Mouse (Mus musculus) forebrain, embryonic 13.5 days (tissue): ENCODE measurements around the gene Casp8ap2. TPM values are rescaled to one million over a fixed set of nuclear protein-coding genes. Genes with fewer than 3 reads are reported as not detected.
A peak's percentile ranks its signal among the peaks of the same experiment; 100 is the strongest.

Experiments
- ATAC-seq: fragments of 200-750 bp; cut with Nextera tagmentation; 2 replicates; pipeline ENCODE4 v1.8.0; 2017
- H3K27ac ChIP-seq: fragments of 300-500 bp; sonication (generic); 2 replicates; pipeline ENCODE4 v1.5.1; 2015; ENCODE audit warnings: inconsistent platforms, mild to moderate bottlenecking, moderate library complexity
- H3K27me3 ChIP-seq: fragments of 300-500 bp; sonication (generic); 2 replicates; pipeline ENCODE4 v1.6.1; 2015; ENCODE audit warnings: mild to moderate bottlenecking, inconsistent platforms
- H3K36me3 ChIP-seq: fragments of 300-500 bp; sonication (generic); 2 replicates; pipeline ENCODE4 v1.6.1; 2015; ENCODE audit warnings: mild to moderate bottlenecking, inconsistent platforms; ENCODE audit not compliant: poor library complexity, severe bottlenecking
- H3K4me1 ChIP-seq: fragments of 300-500 bp; sonication (generic); 2 replicates; pipeline ENCODE4 v1.6.1; 2015; ENCODE audit warnings: inconsistent platforms
- H3K4me2 ChIP-seq: fragments of 300-500 bp; sonication (generic); 2 replicates; pipeline ENCODE4 v1.6.1; 2015; ENCODE audit warnings: inconsistent platforms, mild to moderate bottlenecking, moderate library complexity
- H3K4me3 ChIP-seq: fragments of 300-500 bp; sonication (generic); 2 replicates; pipeline ENCODE4 v1.5.1; 2015; ENCODE audit warnings: mild to moderate bottlenecking, inconsistent platforms
- H3K9ac ChIP-seq: fragments of 300-500 bp; sonication (generic); 2 replicates; pipeline ENCODE4 v1.6.1; 2015; ENCODE audit warnings: mild to moderate bottlenecking, inconsistent platforms
- H3K9me3 ChIP-seq: fragments of 300-500 bp; sonication (generic); replicated peaks from 2 replicates; pipeline ENCODE4 v1.6.1; 2016; ENCODE audit warnings: inconsistent platforms
- WGBS: fragments of 180-500 bp; shearing (Covaris S2); methylation state at CpG from one replicate; pipeline ENCODE4 v1.1.7; 2015; 5-methylcytosine and 5-hydroxymethylcytosine counted together
- polyA plus RNA-seq: library from polyadenylated mRNA; unstranded; fragments of >200 nt; fragmentation: Nextera tagmentation; extraction: Ambion mirVana; gene quantifications from 2 replicates; pipeline ENCODE4 v1.2.1, GENCODE M21; 2015

The Casp8ap2 gene
- polyA plus RNA-seq, 1 experiment from 2014 or later, result 66.1 TPM

- no peak for ATAC-seq
- Histone ChIP-seq H3K4me3 (no peak overlapping the region), H3K4me1 (no peaks in the 10 kb centered on the region), H3K9me3 (no peaks in the 10 kb centered on the region), H3K27ac (no peak overlapping the region), H3K9ac (no peak overlapping the region), H3K36me3 (no peaks in the 10 kb centered on the region), H3K4me2 (no peak overlapping the region), H3K27me3 (no peaks in the 10 kb centered on the region)
- 89% methylated on average over 5 of the region's 5 CpGs for WGBS
Measured at GRCm38 (mm10) chr4:32587543-32587942, 27.7 kb upstream of the Casp8ap2 start.

GRCm38 (mm10) chr4:32588237-32588636 is 27.0 kb upstream of the Casp8ap2 start:
- ATAC-seq, result no peak
- Histone ChIP-seq H3K9me3 (no peaks in the 10 kb centered on the region), H3K36me3 (no peaks in the 10 kb centered on the region), H3K27ac (no peak overlapping the region), H3K4me2 (no peak overlapping the region), H3K4me3 (no peak overlapping the region), H3K4me1 (no peaks in the 10 kb centered on the region), H3K27me3 (no peaks in the 10 kb centered on the region), H3K9ac (no peak overlapping the region)
- 95% methylated on average over 6 of the region's 6 CpGs for WGBS

GRCm38 (mm10) chr4:32601135-32601534 is 14.1 kb upstream of the Casp8ap2 start:
- ATAC-seq, result no peak
- no peaks in the 10 kb centered on the region for H3K9me3 ChIP-seq
- H3K4me1 ChIP-seq, result no peaks in the 10 kb centered on the region
- H3K9ac ChIP-seq, result no peak overlapping the region
- H3K27ac ChIP-seq, result no peak overlapping the region
- no peaks in the 10 kb centered on the region for H3K36me3 ChIP-seq
- no peaks in the 10 kb centered on the region for H3K27me3 ChIP-seq
- 28% methylated on average over 12 of the region's 12 CpGs for WGBS
- H3K4me2 ChIP-seq, result no peak overlapping the region
- H3K4me3 ChIP-seq, result no peak overlapping the region

GRCm38 (mm10) chr4:32602660-32603059 is 12.6 kb upstream of the Casp8ap2 start, which contains the start of gene Gja10:
Gja10 (minus strand) TSS chr4:32602760.
- Histone ChIP-seq H3K4me2 (no peak within 1 kb of the TSS), H3K9ac (no peak within 1 kb of the TSS), H3K9me3 (no peaks in the 10 kb centered on the region), H3K36me3 (no peaks in the 10 kb centered on the region), H3K27ac (no peak within 1 kb of the TSS), H3K4me3 (no peak within 1 kb of the TSS), H3K27me3 (no peaks in the 10 kb centered on the region), H3K4me1 (no peaks in the 10 kb centered on the region)
- WGBS, result 70% methylated on average over 3 of the region's 3 CpGs
- ATAC-seq, result no peak

GRCm38 (mm10) chr4:32621637-32622036 is 6.4 kb downstream of the Casp8ap2 start:
- H3K27me3 ChIP-seq, result no peaks in the 10 kb centered on the region
- no peak overlapping the region for H3K4me3 ChIP-seq
- no peak overlapping the region for H3K9ac ChIP-seq
- H3K4me1 ChIP-seq, result peaks cover 14% of the 10 kb centered on the region
- no peak for ATAC-seq
- no peaks in the 10 kb centered on the region for H3K36me3 ChIP-seq
- no peak overlapping the region for H3K27ac ChIP-seq
- H3K9me3 ChIP-seq, result no peaks in the 10 kb centered on the region
- no peak overlapping the region for H3K4me2 ChIP-seq

GRCm38 (mm10) chr4:32651669-32652068 is 36.4 kb downstream of the Casp8ap2 start:
- H3K27ac ChIP-seq, result no peak overlapping the region
- H3K27me3 ChIP-seq, result no peaks in the 10 kb centered on the region
- ATAC-seq, result no peak
- no peaks in the 10 kb centered on the region for H3K9me3 ChIP-seq
- WGBS, result 93% methylated on average over 5 of the region's 5 CpGs
- H3K9ac ChIP-seq, result no peak overlapping the region
- no peak overlapping the region for H3K4me2 ChIP-seq
- H3K4me3 ChIP-seq, result no peak overlapping the region
- 0 out of 2 replicates have a peak, but pooled peaks cover 4% of the 10 kb centered on the region for H3K4me1 ChIP-seq
- peaks cover 29% of the 10 kb centered on the region for H3K36me3 ChIP-seq

- H3K36me3 ChIP-seq, result peaks cover 8% of the 10 kb centered on the region
- H3K4me2 ChIP-seq, result peak overlapping the region; percentile 70
- no peaks in the 10 kb centered on the region for H3K27me3 ChIP-seq
- H3K4me3 ChIP-seq, result peak overlapping the region; percentile 80
- peak overlapping the region; percentile 78 for H3K27ac ChIP-seq
- ATAC-seq, result peak; percentile 61
- no peaks in the 10 kb centered on the region for H3K9me3 ChIP-seq
- peak overlapping the region; percentile 79 for H3K9ac ChIP-seq
- peaks cover 13% of the 10 kb centered on the region for H3K4me1 ChIP-seq
- 55% methylated on average over 11 of the region's 11 CpGs for WGBS
Measured at GRCm38 (mm10) chr4:32656146-32656904, 41.1 kb downstream of the Casp8ap2 start.

GRCm38 (mm10) chr4:32656918-32657662 is 41.8 kb downstream of the Casp8ap2 start, which contains the start of gene Mdn1:
Mdn1 (plus strand) TSS chr4:32657119.
- Histone ChIP-seq H3K27me3 (no peaks in the 10 kb centered on the region), H3K9me3 (no peaks in the 10 kb centered on the region), H3K36me3 (peaks cover 3% of the 10 kb centered on the region; the same call in 1 of the 2 replicates), H3K27ac (peak within 1 kb of the TSS; percentile 78), H3K4me2 (peak within 1 kb of the TSS; percentile 70), H3K4me1 (peaks cover 13% of the 10 kb centered on the region), H3K9ac (peak within 1 kb of the TSS; percentile 79), H3K4me3 (peak within 1 kb of the TSS; percentile 80)
- WGBS, result under 1% methylated on average over 68 of the region's 68 CpGs
- peak; percentile 97 for ATAC-seq

GRCm38 (mm10) chr4:32665843-32666242 is 50.6 kb downstream of the Casp8ap2 start:
- ATAC-seq, result no peak
- Histone ChIP-seq H3K4me3 (no peak overlapping the region), H3K27me3 (no peaks in the 10 kb centered on the region), H3K4me1 (no peaks in the 10 kb centered on the region), H3K36me3 (peaks cover 68% of the 10 kb centered on the region), H3K27ac (no peak overlapping the region), H3K4me2 (no peak overlapping the region), H3K9me3 (no peaks in the 10 kb centered on the region), H3K9ac (no peak overlapping the region)
- 88% methylated on average over 4 of the region's 4 CpGs for WGBS

- ATAC-seq, result no peak
- Histone ChIP-seq H3K36me3 (peaks cover 84% of the 10 kb centered on the region), H3K27ac (no peak overlapping the region), H3K9ac (no peak overlapping the region), H3K4me3 (no peak overlapping the region), H3K4me1 (no peaks in the 10 kb centered on the region), H3K27me3 (no peaks in the 10 kb centered on the region), H3K9me3 (no peaks in the 10 kb centered on the region), H3K4me2 (no peak overlapping the region)
- 78% methylated on average over 1 of the region's 1 CpGs for WGBS
Measured at GRCm38 (mm10) chr4:32668291-32668690, 53.0 kb downstream of the Casp8ap2 start.

GRCm38 (mm10) chr4:32669825-32670224 is 54.6 kb downstream of the Casp8ap2 start:
- Histone ChIP-seq H3K27me3 (no peaks in the 10 kb centered on the region), H3K4me3 (no peak overlapping the region), H3K9ac (no peak overlapping the region), H3K36me3 (peaks cover 83% of the 10 kb centered on the region), H3K4me2 (no peak overlapping the region), H3K4me1 (no peaks in the 10 kb centered on the region), H3K27ac (no peak overlapping the region), H3K9me3 (no peaks in the 10 kb centered on the region)
- 91% methylated on average over 2 of the region's 2 CpGs for WGBS
- no peak for ATAC-seq

GRCm38 (mm10) chr4:32674025-32674424 is 58.8 kb downstream of the Casp8ap2 start:
- Histone ChIP-seq H3K4me1 (no peaks in the 10 kb centered on the region), H3K9me3 (no peaks in the 10 kb centered on the region), H3K9ac (no peak overlapping the region), H3K27me3 (no peaks in the 10 kb centered on the region), H3K4me3 (no peak overlapping the region), H3K27ac (no peak overlapping the region), H3K4me2 (no peak overlapping the region), H3K36me3 (peaks cover 88% of the 10 kb centered on the region)
- ATAC-seq, result no peak
- 90% methylated on average over 2 of the region's 2 CpGs for WGBS
